Mouse (Mus musculus): ENCODE results near the gene Nos3. TPM values are rescaled to one million over a fixed set of nuclear protein-coding genes. Genes with fewer than 3 reads are reported as not detected.

The Nos3 gene
- total RNA-seq, 4 experiments from 2014 or later: 21.4 to 26.9 (median 23.8) TPM

- DNase-seq (ENCODE audit: low spot score): no peak
Measured at GRCm38 (mm10) chr5:24399686-24400085, 35.1 kb downstream of the Nos3 start.

- no peak for DNase-seq (ENCODE audit: low spot score)
Measured at GRCm38 (mm10) chr5:24400362-24400761, 35.8 kb downstream of the Nos3 start.

DNA sequence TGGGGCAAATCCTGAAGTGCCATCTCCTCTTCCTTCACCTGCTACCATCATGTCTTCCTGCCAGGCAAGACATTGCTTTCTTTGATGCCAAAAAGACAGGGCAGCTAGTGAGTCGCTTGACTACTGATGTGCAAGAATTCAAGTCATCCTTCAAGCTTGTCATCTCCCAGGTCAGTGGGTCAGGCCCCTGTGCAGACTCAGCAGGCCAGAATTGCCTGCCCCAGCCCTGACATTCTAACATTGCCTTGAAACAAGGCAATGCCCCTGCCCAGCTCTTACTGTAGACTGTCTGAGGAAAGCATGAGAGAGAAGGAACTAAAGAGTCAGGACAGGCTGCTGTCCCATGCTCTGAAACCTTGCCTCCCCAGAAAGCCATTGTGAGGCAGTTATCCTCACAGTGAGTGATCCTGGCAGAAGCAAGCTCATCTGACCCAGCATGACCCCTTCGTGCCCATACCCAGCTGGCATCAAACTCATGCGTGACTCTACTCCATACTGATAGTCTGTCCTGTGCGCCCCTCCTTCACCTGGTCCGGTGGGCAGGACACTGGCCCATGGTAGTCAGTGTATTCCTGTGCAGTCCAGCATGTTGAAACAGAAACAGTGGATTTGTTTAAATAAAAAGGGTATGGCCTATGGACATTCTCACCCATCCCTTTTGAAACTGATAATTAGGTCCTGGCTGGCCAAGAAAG lies 36.4 kb downstream of the Nos3 start:
- DNase-seq (ENCODE audit: low spot score): no peak

DNA sequence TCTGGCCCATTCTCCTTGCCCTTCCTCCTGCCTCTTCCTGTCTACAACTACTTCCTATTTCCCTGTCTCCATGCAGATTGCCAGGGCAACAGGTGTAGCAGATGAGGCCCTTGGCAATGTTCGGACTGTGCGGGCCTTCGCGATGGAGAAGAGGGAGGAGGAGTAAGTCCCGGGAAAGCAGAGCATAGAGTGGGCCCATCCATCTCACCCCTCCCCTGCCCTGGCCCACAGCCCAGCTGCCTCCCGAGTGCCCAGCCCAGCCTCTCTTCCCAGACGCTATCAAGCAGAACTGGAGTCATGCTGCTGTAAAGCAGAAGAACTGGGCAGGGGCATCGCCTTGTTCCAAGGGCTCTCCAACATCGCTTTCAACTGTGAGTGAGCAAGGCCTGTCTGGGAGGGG lies 37.4 kb downstream of the Nos3 start:
- DNase-seq (ENCODE audit: low spot score): no peak

DNA sequence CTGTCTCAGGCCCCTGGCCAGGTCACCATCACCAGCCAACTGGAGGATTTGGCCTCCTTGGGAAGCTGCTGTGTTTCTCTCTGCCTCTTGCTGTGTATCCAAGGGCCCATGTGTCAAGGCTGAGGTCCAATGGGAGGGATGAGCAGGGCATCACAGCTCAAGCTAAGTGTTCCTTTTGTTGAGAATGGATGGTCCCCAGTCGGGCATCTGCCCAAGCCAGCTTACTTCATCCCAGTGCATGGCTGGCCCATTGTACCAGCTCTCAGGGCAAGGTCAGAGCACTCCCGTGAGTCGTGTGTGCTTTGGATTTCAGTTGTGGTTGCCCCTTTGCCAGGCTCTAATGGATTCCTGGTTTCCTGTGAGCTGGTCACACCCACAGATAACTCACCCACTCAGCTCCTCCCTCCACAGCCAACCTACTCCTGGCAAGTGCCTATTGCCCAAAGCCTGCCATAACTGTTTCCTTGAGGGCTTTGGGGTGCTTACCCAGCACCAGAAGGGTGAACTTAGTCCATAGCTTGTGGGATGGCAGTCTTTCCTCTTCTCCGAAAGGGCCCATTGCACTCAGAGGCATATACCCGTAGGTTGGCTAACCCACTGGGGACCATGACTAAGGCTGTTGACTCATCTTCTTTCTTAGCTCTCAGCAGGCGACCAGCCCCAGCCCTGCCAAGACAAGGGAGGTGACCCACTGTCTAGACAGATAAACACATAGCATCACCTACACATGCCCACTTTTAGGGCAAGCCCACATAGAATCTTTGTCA lies 40.2 kb downstream of the Nos3 start:
- DNase-seq (ENCODE audit: low spot score): no peak

DNA sequence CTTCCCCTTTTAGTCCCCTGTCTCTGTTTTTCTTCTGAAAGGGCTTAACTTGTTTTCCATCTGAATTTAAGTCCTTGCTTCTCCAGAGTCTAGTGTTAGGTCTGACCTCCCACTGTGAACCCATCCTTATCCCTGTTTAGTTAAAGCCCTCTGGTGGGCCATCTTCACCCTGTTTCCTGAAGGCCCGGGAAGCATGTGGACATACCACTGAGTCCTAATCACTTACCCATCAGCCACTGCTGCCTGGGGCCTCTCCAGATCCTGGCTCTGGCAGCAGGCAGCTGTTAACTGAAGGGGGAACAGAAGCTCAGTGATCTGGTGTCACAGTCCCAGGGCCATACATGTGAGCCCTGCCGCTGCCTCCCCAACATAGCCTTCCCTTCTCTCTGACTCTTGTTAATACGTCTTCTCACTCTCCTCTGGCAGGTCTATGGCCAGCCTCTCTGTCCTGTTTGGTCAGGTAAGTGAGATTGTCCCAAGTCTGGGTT lies 40.8 kb downstream of the Nos3 start:
- DNase-seq (ENCODE audit: low spot score): no peak

GRCm38 (mm10) chr5:24408651-24409050 lies 44.0 kb downstream of the Nos3 start:
- no peak for DNase-seq (ENCODE audit: low spot score)

DNA sequence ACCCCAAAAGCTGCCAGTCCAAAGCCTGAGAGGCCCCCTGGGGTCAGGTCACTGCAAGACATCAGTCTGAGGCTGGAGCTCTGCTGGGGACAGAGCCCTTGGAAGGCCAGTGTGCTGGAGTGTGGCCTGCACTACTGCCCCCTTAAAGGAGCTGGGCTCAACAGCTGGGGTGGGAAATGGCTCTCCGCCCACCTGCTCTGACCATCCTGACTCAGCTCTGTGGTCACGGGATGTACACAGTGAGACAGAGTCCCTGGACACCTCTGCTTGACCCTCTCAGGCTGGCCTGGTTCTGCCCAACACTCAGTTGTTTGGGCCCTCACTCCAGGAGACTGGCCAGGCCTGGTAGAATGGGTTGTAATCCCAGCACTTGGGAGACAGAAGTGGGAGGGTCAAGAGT lies 44.9 kb downstream of the Nos3 start:
- no peak for DNase-seq (ENCODE audit: low spot score)

GRCm38 (mm10) chr5:24412063-24412462 lies 47.5 kb downstream of the Nos3 start:
- DNase-seq (ENCODE audit: low spot score): no peak

- DNase-seq (ENCODE audit: low spot score): no peak
Measured at GRCm38 (mm10) chr5:24413042-24413693, 48.6 kb downstream of the Nos3 start, which contains the start of gene Asic3. TSS of gene Asic3 (plus strand) at chr5:24413392.

DNA sequence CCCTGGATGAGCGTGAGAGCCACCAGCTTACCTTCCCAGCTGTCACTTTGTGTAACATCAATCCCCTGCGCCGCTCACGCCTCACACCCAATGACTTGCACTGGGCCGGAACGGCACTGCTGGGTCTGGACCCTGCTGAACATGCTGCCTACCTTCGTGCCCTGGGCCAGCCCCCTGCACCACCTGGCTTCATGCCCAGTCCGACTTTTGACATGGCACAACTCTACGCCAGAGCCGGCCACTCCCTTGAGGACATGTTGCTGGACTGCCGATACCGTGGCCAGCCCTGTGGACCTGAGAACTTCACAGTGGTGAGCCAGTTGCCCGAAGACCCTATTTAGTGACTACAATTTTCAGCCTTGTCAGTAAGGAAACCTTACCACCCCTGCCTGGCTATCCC lies 49.3 kb downstream of the Nos3 start:
- no peak for DNase-seq (ENCODE audit: low spot score)

GRCm38 (mm10) chr5:24416222-24416736 lies 51.7 kb downstream of the Nos3 start:
- peak; percentile 68 for DNase-seq (ENCODE audit: low spot score)

DNA sequence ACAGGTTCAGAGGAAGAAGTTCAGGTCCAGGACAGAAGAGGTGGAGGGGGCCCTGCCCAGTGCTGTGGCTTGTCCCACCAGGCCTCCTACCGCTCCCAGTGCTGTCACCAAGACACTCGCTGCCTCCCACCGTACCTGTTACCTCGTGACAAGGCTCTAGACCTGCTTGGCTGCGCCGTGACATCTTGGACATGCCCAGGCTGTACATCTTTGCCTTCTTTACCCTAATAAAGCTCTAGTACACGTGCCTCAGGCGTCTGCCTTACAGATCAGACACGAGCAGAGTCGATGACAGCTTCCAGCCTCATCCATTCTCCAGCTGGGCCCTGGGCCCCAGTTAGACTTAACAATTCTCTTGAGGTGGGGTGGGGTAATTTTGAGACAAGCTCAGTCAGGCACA lies 53.0 kb downstream of the Nos3 start:
- DNase-seq (ENCODE audit: low spot score): no peak

DNA sequence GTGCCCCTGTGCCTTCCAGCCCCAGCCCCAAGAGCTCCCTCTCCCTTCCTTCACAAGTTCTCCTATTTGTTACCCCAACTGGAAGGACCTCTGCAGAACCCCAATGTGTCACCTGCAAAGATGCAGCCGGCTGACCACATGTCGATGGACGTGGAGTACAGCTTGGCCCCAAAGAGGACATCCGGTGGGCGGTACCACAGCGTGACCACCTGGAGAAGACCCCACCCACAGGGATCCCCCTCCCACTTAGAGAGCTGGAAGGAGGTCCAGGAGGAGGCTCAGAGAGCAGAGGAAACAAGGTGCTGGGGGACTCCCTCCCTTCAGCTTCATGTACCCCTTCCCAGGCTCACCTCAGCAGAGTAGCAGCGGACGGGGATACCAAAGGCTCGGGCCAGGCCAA lies 55.8 kb downstream of the Nos3 start:
- no peak for DNase-seq (ENCODE audit: low spot score)

DNA sequence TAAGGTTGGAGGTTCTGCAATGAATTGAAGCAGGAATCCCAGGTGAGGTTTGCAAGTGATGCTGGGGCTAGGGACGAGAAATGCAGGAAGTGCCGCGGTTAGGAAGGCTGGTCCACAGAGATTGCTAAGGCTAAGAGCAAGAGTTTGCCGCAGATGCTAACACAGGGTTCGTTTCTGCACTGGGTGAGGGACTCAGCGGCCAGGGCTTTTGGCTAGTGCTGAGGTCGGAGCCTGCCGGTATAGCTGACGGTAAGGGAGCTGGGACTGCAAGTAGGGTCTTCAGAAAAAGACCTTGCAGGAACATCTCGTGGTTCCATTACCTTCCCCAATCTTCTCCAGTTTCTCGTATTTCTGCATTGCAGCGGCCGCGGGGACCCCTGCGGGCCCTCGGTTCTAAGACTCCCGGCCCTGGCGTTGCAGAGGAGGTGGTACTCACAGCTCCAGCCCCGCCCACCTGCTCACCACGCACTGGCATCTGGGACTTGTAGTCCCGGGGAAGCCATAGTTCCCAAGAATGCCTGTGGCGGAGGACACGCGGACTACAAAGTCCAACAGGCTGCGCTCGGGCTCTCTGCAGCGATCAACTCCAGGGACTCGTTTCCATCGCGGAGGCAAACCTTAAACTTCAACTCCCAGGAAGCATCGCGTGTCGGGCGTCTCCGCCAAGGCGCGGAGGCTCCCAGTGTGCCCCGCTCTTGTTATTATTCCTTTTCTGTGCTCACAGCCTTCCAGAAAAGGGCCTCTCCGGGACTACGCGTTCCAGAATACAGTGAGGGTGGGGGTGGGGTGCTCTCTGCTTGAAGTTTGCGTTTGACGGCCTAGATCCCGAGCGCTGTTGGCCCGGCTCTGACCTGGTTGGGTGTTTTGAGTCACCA lies 58.8 kb downstream of the Nos3 start, which contains the start of the genes Cdk5 and Slc4a2:
TSS of gene Cdk5 (minus strand) at position 402 of the 875 bp plus-strand sequence.
TSS of gene Slc4a2 (plus strand) at position 709 of the 875 bp plus-strand sequence.
- DNase-seq (ENCODE audit: low spot score): peak; percentile 99

- DNase-seq (ENCODE audit: low spot score): peak; percentile 45
Measured at GRCm38 (mm10) chr5:24424004-24424781, 59.6 kb downstream of the Nos3 start.

- DNase-seq (ENCODE audit: low spot score): peak; percentile 76
Measured at GRCm38 (mm10) chr5:24424861-24425411, 60.3 kb downstream of the Nos3 start.

DNA sequence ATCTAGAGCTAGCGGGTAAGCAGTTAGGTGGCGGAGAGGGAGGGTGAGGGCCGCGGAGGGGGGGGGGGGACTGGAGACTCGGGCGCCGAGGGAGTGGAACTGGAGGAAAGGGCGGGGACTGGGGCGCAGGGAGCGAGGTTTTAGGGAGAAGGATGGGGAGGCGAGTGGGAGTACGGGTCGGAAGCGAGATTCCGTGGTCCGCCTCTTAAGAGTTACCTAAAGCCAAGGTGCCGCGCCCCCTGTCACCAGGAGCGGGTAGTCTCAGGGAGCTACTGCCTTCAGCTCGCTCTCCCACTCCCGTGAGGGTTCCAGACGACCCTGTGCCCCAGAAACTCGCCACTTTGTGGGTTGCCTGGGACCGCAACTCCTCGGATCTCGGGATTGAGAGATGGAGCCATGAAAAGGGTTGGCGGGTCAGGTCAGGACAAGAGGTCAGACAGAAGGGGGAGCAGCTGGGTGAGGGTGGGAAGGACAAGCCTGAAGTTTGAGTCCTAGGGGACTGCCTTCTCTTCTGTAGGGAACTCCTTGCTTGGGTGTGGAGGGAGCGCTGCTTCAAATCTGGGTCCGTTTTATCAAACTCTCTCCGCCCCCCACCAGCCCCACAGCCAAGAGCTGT lies 60.9 kb downstream of the Nos3 start:
- DNase-seq (ENCODE audit: low spot score): peak; percentile 36

DNA sequence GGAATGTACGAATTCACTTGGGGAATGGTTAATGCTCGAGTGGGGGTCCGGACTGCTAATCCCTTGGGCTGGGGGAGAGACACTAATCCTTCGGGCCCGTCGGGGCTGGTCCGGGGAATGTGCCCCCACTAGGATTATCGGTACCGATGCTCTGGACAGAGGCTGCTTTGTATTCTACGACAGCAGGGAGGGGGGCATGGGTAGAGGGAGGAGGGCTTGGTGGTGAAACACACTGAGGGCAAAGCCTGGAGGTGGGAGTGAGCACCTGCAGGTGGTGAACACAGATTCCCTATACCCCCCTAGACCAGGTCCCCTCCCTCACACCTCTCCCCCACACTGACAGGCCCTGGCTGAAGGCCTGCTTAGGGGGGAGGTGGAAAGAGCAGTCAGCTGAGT lies 61.4 kb downstream of the Nos3 start:
- no peak for DNase-seq (ENCODE audit: low spot score)
